Comparison of ENCODE assay signal across 18 mouse cellular contexts in the genomic region with DNA sequence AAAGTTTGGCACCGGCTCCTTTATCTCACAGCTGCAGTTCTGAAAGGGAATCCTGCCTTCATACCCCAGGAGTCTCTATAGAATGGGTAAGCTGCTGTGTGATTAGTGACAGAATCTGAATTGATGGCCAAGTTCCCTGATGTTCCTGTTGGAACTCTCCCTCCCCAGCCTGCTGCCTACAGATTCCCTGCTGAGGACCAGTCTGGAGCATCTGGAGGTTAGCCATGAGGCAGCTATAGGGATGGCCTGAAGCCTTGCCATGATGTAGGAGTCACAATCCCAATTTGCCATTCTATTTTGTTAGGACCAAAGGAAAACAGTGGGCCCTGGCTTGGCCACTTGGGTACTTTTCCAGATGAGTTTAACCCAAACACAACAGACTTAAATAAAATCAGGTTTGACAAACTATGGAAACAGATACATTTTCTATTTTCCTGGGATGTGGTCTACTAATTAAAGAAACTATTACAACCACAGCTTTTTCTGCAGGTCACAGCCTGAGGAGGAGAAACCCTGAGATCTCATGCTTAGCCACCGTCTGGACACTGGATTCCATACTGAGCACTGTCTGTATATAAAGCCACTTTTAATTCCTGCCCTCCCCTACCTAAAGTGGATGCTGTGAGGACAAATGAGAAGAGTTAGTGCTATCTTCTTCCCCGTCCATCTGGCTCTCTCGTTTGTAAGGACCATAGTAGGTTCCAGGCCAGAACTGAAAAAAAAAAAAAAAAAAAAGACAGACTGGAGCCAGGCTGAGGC.
DNase-seq lines count a peak whose midpoint lies in the region; ATAC-seq and TF ChIP-seq lines count a peak whose summit lies in the region.
"Had no signal": no experiment of that assay in that cellular context is flagged by ENCODE, and none has a peak within 500 bp of the region (broad histone marks: within the 10 kb centered on the region; RNA-seq: fewer than 3 reads in every experiment).

No protein-coding gene starts in this region.

- no peak overlapping the region for H3K4me3 ChIP-seq in forebrain, embryonic 14.5 days (ENCODE audit: low read depth, low read length)
- H3K4me3 ChIP-seq in forebrain, postnatal 0 days (ENCODE audit: low read depth, low read length), result no peak overlapping the region
- H3K4me3 ChIP-seq in midbrain, postnatal 0 days (ENCODE audit: low read depth, low read length), result no peak overlapping the region
- H3K4me3 ChIP-seq in midbrain, embryonic 10.5 days, result no peak overlapping the region
- H3K4me3 ChIP-seq in lung, adult 2 months (replicated peaks; ENCODE audit: extremely low read depth, low read depth, low read length), result no peak overlapping the region
- H3K4me3 ChIP-seq: embryonic facial prominence, embryonic 13.5 days; heart, embryonic 10.5 days; kidney, embryonic 15.5 days; liver, embryonic 12.5 days had no signal

- H3K4me2 ChIP-seq in forebrain, embryonic 14.5 days (ENCODE audit: low read length), result no peak overlapping the region
- no peak overlapping the region for H3K4me2 ChIP-seq in forebrain, postnatal 0 days (ENCODE audit: low read depth)
- H3K4me2 ChIP-seq in midbrain, postnatal 0 days (ENCODE audit: low read depth, low read length, poor library complexity, severe bottlenecking), result no peak overlapping the region
- H3K4me2 ChIP-seq: embryonic facial prominence, embryonic 13.5 days; kidney, embryonic 15.5 days; liver, embryonic 12.5 days had no signal

- WGBS in forebrain, embryonic 14.5 days, result 62% methylated on average over 4 of the region's 4 CpGs
- WGBS in forebrain, postnatal 0 days, result 58% methylated on average over 4 of the region's 4 CpGs
- 51% methylated on average over 4 of the region's 4 CpGs for WGBS in midbrain, postnatal 0 days
- WGBS in midbrain, embryonic 10.5 days, result 58% methylated on average over 4 of the region's 4 CpGs
- whole genome bisulfite sequencing in lung, adult 2 months, result 84% methylated on average over 4 of the region's 4 CpGs

- ATAC-seq in forebrain, embryonic 14.5 days, result no peak
- no peak for ATAC-seq in forebrain, postnatal 0 days
- no peak for ATAC-seq in midbrain, postnatal 0 days (ENCODE audit: low FRiP score)
- ATAC-seq: liver, embryonic 12.5 days had no signal

- no peaks in the 10 kb centered on the region for H3K36me3 ChIP-seq in forebrain, embryonic 14.5 days (ENCODE audit: control insufficient read depth, insufficient read depth, low read length)
- no peaks in the 10 kb centered on the region for H3K36me3 ChIP-seq in forebrain, postnatal 0 days (ENCODE audit: insufficient read depth)
- no peaks in the 10 kb centered on the region for H3K36me3 ChIP-seq in midbrain, postnatal 0 days (ENCODE audit: insufficient read depth, low read length)
- no peaks in the 10 kb centered on the region for H3K36me3 ChIP-seq in midbrain, embryonic 10.5 days
- H3K36me3 ChIP-seq: embryonic facial prominence, embryonic 13.5 days; heart, embryonic 10.5 days; kidney, embryonic 15.5 days; liver, embryonic 12.5 days had no signal

- DNase-seq in forebrain, embryonic 14.5 days (ENCODE audit: low spot score), result peak; percentile 11
- no peak for DNase-seq in forebrain, postnatal 0 days
- peak; percentile 74 for DNase-seq in midbrain, postnatal 0 days (ENCODE audit: low spot score)
- no peak for DNase-seq in midbrain, embryonic 10.5 days (ENCODE audit: low spot score)
- peak; percentile 90 to 94 for DNase-seq in cerebellum, postnatal 10 days
- DNase-seq in layer of hippocampus, postnatal 10 days (ENCODE audit: low spot score in 2 of 2), result no peak
- DNase-seq in spleen, postnatal 10 days (ENCODE audit: low spot score in 2 of 2), result no peak
- no peak for DNase-seq in lung, adult 2 months
- DNase-seq: adrenal gland, adult 2 months; gastrocnemius, postnatal 36 days; heart, postnatal 14 days; layer of hippocampus, postnatal 36 days; right cerebral cortex, postnatal 25 days; thymus, postnatal 25 days had no signal

- H3K4me1 ChIP-seq in forebrain, embryonic 14.5 days (ENCODE audit: control insufficient read depth, insufficient read depth, low read length), result no peaks in the 10 kb centered on the region
- no peaks in the 10 kb centered on the region for H3K4me1 ChIP-seq in forebrain, postnatal 0 days (ENCODE audit: insufficient read depth)
- no peaks in the 10 kb centered on the region; the same call in 1 of the 2 replicates for H3K4me1 ChIP-seq in midbrain, postnatal 0 days (ENCODE audit: insufficient read depth, low read length)
- H3K4me1 ChIP-seq in midbrain, embryonic 10.5 days, result peaks cover 14% of the 10 kb centered on the region
- H3K4me1 ChIP-seq in lung, adult 2 months (ENCODE audit: control insufficient read depth, insufficient read depth, low read length), result no peaks in the 10 kb centered on the region
- H3K4me1 ChIP-seq: heart, embryonic 10.5 days; kidney, embryonic 15.5 days; liver, embryonic 12.5 days had no signal

- no peak overlapping the region for H3K9ac ChIP-seq in forebrain, embryonic 14.5 days (ENCODE audit: low read length)
- H3K9ac ChIP-seq in forebrain, postnatal 0 days, result no peak overlapping the region
- H3K9ac ChIP-seq in midbrain, postnatal 0 days (replicated peaks; ENCODE audit: low read length, poor library complexity, severe bottlenecking), result no peak overlapping the region
- H3K9ac ChIP-seq: embryonic facial prominence, embryonic 13.5 days; kidney, embryonic 15.5 days; liver, embryonic 12.5 days had no signal

- H3K9me3 ChIP-seq in forebrain, embryonic 14.5 days (replicated peaks; ENCODE audit: control insufficient read depth, low read length), result no peaks in the 10 kb centered on the region
- H3K9me3 ChIP-seq in forebrain, postnatal 0 days (ENCODE audit: low read length), result no peaks in the 10 kb centered on the region
- H3K9me3 ChIP-seq in midbrain, postnatal 0 days (ENCODE audit: low read length), result no peaks in the 10 kb centered on the region
- H3K9me3 ChIP-seq in midbrain, embryonic 10.5 days (replicated peaks), result no peaks in the 10 kb centered on the region
- H3K9me3 ChIP-seq: embryonic facial prominence, embryonic 13.5 days; heart, embryonic 10.5 days; kidney, embryonic 15.5 days; liver, embryonic 12.5 days had no signal

- TF ChIP-seq CTCF in forebrain, postnatal 0 days (IDR thresholded peaks at IDR 0.05; ENCODE audit: low read depth), result no peak
- TF ChIP-seq CTCF in midbrain, postnatal 0 days (IDR thresholded peaks at IDR 0.05), result no peak
- TF ChIP-seq CTCF in lung, adult 2 months (IDR thresholded peaks at IDR 0.05; ENCODE audit: insufficient read depth, low read length), result no peak

- no peak for TF ChIP-seq POLR2A in lung, adult 2 months (IDR thresholded peaks at IDR 0.05; ENCODE audit: borderline replicate concordance, extremely low read depth, low read depth, low read length)

- no peak overlapping the region for H3K27ac ChIP-seq in forebrain, embryonic 14.5 days (ENCODE audit: low read depth, low read length)
- H3K27ac ChIP-seq in forebrain, postnatal 0 days (ENCODE audit: low read depth, low read length), result no peak overlapping the region
- H3K27ac ChIP-seq in midbrain, postnatal 0 days (ENCODE audit: low read depth, low read length), result no peak overlapping the region
- no peak overlapping the region for H3K27ac ChIP-seq in midbrain, embryonic 10.5 days (replicated peaks)
- H3K27ac ChIP-seq: embryonic facial prominence, embryonic 13.5 days; heart, embryonic 10.5 days; kidney, embryonic 15.5 days; liver, embryonic 12.5 days had no signal

- H3K27me3 ChIP-seq in forebrain, embryonic 14.5 days (replicated peaks; ENCODE audit: control insufficient read depth, insufficient read depth, low read length), result no peaks in the 10 kb centered on the region
- no peaks in the 10 kb centered on the region for H3K27me3 ChIP-seq in forebrain, postnatal 0 days (ENCODE audit: insufficient read depth, low read length)
- H3K27me3 ChIP-seq in midbrain, postnatal 0 days (ENCODE audit: insufficient read depth, low read length), result no peaks in the 10 kb centered on the region
- no peaks in the 10 kb centered on the region for H3K27me3 ChIP-seq in midbrain, embryonic 10.5 days (ENCODE audit: low read depth, poor library complexity, severe bottlenecking)
- H3K27me3 ChIP-seq: embryonic facial prominence, embryonic 13.5 days; kidney, embryonic 15.5 days; liver, embryonic 12.5 days had no signal

Comparison
In these comparisons a context has a peak if more than half of its experiments do, and no peak if none do; other contexts are left out.
1. DNase-seq: peak in forebrain, embryonic 14.5 days (single experiment), midbrain, postnatal 0 days (single experiment) and cerebellum, postnatal 10 days (2 of 2); none in forebrain, postnatal 0 days (single experiment), midbrain, embryonic 10.5 days (single experiment), layer of hippocampus, postnatal 10 days (0 of 2), spleen, postnatal 10 days (0 of 2) and lung, adult 2 months (single experiment).